Mouse (Mus musculus) lung, adult 18-20 months (tissue): ENCODE data around the gene Prdm8.

Experiments
- DNase-seq, 2 experiments: peaks; one replicate each; pipeline ENCODE4 v3.0.0; 2022; ENCODE audit warnings: mixed read lengths in 2 of 2

The Prdm8 gene

DNA sequence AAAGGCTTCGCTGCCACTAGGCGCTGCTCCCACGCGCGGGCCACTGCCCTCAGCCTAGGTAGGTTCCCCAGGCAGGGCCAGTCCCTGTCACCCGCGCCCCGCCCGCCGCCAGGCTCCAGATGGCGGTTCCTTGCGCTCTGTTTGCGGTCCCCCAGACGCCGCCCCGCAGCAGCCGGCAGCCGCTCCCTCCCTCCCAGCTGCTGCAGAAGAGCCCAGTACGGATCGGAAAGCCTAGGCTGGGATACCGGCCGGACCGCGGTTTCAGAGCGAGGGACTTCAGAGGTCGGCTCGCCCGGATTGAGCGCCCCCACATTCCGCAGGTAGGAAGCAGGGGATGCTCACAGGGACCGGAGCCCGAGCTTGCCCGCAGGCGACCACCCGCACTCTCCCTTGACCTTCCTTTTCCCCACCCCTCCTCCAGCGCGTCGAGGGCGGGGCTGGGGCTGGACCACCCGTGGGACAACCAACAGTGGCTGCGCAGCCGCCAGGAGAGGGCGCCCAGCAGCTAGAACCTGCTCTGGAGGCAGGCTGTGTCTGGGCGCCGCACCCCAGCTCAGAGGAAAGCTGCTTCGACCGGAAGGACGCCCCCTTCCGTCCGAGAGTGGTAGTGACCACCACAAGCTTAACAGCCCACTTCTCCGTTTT, at the start of gene Prdm8:
Prdm8 (plus strand) TSS at position 19 of the 645 bp plus-strand sequence.
- peak; percentile 71 to 84 for DNase-seq

DNA sequence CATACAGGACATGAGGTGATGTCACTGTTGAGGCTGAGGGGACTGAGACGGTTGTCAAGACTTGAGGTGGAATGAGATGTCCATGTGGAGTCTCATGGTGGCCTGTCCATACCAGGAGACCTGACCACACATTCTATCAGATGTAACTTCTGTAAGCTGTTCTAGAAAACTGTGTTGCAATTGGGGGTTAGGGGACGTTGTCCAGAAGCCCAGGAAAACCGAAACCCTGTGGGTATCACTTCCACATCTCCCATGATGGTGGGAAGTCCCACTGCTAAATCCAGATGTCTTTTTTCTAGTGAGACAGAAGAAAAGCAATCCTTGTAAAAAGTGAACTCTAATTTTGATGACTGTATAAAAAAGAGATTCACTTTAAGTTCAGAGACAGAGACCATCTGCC, 39.9 kb upstream of the Prdm8 start:
- no peak for DNase-seq

DNA sequence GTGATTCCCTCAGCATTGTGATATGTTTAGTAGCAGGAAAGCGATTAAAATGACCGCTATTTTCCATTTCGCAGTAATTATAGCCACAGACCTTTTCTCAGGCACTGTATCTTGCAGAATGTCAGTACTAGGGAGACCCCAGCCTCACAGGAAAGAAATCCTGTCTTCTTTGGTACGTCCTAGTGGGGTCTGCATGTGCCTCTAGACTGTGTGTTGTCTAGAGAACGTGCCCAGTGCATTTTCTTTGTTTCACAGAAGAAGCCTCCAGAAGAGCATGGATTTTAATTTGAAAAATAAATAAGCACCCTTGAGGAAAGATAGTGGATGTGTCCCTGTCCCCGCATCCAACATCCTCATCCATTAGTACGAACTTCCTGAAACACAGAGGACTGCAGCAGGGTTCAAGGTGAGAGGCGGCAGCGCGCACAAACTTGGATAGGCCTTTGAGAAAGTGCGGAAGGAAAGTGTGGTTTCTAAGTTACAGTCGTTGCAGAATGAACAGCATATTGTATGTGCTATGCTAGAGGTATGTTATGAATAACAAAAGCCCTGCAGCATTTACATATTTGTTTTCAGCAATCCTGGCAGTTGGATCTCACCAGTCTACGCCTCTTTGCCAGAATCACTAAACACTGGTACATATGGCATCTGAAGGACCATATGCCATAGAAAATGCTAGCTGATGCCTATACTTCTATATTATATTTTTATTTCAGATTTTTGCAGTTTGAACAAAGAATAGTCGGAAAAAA, 28.3 kb upstream of the Prdm8 start:
- DNase-seq: no peak

DNA sequence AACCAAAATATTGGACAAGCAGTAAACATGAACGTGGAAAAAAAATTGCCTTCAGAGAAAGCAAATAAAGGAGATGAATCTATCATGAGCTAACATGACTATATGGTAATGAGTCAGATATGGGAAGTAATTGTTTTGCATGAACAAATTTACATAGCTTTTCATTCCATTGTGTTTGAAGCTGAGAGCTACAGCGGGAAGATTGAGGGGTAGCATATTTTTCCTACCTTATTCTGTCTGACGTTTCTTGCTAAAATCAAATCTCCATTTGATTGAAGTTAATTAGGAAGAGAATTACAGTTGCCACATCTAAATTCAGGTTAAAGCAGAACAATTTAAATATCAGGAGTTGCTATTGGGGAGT, 27.7 kb upstream of the Prdm8 start:
- no peak for DNase-seq

DNA sequence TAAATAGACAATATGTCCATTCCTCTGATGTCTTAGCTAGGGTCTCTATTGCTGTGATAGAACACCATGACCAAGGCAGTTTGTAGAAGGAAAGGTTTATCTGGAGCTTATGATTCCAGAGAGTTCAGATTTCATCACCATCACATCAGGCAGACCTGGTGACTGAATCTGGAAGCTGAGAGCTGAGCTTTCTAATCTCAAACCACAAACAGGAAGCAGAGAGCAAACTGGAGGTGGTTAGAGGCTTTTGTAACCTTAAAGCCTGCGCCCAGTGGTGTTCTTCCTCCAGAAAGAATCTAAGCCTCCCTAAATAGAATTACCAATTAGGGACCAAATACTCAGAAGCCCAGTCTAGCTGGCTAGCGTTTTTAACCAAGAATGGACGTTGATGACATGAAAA, 20.1 kb upstream of the Prdm8 start:
- no peak for DNase-seq

DNA sequence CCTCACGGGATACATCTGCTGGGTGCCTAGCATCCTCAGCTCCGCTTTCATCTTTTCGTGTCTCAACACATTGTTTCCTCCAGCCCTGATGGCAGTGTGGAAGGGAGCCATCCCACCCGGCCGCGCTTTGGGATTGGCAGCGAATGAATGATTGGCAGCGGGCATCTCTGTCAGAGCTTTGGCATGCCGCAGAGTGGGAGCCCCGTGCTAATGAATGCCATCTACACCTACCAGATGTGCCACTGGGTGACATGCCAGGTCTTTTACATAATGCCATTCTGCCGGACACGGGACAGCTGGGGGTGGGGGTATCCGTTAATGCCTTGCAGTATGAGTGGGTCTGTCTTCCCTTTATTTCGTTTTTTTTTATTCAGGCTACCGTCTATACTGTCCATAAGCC, 882 bp upstream of the Prdm8 start:
- DNase-seq: no peak

DNA sequence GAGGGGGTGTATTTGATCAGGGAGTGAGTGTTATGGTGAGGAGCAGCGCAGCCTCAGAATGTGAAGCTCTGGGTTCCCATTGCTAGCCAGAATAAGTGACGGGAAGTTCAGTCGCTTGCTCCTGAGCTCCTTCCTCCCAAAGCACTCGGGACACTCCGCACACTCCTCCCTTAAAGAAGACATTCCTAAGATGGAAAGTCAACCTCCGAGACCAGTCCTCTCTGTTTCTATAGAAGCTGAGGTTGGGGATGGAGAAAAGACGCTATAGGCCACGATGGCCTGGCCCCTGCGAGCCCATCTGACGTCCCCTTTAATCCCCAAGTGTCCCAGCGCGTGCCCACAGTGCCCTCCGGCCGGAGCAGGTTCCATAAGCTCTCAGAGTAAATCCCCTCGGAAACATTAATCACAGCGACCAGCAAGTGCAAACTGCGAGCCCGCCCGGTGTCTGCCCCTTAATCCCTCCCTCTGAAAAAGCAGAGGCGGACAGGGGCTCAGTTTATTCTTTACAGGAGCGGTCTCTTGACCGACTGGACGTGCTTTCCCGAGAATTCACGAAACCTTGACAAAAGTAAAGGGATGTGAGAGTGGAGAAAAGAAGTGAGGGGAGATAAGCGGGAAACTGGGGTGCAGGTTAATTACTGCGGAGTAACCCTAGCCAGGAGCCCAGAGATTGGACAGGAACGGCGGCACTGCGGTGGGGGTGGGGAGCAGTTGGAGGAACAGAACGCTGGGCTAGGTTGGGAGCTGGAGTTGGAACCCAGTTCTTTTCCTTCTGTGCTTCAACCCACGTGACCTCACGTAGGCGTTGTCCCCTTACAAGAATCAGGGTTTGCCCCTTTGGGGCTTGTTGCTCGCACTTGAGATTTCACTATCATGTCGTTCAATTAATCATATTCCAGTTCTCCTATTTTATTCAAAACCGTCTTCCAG, 1.6 kb downstream of the Prdm8 start:
- no peak for DNase-seq

DNA sequence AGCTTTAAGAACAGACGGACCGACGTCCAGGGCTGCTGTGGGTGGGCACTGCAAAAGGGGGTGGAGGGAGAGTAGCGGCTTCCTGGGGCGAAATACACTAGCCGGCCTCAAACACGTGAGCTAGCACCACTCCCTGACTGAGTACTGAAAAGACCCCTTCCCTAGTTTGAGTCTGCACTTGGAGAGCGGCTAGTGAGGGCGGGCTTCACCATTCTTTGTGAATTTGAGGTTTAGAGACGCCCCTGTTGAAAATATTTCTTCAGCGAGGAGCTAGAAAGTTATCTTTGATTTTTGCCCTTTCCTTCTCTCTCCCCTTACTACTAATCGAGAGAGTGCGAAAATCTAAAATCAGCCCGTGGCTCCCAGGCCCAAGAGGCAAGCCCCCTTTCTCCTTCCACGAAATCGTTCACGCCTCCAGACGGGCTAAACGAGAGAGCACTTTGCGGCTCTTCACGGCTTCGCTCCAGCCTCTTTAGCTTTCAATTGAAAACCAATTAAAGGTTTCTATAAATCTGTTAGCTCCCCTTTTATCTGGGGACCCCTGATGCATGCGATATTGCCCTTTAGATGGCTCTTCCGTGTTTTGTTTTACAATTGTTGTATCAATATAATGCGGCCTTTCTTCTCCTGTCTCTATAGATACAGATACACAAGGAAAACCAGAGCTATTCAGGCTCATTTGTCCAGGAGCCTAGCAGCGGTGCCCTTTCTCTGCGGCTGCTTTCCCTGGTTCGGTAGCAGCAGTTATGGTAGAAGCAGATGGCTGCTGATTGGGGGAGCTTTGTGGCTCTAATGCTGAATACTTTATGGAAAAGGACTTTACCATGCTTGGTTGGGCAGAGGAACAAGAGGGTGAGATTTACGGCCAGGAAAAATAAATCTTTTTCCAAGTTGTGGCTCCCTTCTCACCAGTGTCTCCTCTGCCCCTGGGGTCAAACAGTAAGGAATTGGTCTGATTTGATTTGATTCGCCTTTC, 2.7 kb downstream of the Prdm8 start:
- DNase-seq: no peak

DNA sequence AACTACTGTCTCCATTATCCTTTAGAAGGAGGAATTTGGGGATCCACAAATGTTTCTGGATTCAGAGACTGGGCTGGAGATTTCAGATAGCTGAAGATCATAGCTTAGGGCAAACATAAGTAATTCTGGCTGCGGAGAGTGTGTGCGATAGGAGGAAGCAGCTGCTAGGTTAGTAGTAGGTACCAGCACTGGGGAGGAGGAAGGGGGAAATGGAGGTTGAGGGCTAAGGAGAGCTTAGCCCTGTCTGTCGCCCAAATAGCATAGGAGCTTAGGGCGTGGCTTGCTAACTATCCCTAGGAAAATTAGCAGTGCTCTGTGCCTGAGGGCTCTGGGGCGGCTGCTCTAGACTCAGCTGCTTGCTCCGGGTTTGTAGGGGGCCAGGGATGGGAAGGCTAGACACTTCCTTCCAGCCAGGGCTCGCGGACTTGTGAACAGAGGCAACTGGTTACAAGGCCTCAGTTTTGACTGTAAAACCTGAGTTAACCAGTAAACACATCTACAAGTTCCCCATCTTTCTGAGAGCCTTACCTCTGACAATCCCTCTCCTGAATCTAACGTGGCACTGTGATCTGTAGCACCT, 4.7 kb downstream of the Prdm8 start:
- DNase-seq: no peak

DNA sequence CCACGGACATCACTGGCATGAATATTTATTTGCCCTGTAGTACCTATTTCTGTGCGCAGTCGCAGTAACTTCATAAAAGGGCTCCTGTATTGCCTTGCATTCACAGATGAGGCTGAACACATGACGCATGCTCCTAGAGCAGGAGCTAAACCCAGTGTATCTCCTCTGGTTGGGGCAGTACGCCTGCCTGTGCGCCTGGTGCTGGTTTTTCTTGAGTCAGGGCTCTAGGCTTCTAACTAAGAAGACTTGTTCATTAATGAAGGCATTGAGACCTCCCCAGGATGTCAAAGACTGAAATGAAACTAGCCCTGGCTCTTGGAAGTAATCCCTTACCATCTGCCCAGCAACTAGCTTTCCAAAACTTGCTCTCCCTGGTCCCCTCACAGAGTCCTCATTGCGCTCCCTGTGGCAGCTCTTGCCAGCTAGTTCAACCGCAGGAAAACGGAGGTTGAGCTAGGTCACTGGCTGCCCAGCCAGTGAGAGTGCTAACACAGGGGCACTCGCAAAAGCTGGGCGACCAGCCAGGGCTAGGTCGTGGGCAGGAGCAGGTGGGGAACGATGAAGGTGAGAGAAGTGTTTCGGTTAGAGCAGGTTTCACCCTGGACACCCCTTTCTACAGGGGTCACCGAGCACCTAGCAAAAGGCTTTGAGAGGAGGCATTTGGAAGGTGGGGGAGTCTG, 5.6 kb downstream of the Prdm8 start:
- no peak for DNase-seq

DNA sequence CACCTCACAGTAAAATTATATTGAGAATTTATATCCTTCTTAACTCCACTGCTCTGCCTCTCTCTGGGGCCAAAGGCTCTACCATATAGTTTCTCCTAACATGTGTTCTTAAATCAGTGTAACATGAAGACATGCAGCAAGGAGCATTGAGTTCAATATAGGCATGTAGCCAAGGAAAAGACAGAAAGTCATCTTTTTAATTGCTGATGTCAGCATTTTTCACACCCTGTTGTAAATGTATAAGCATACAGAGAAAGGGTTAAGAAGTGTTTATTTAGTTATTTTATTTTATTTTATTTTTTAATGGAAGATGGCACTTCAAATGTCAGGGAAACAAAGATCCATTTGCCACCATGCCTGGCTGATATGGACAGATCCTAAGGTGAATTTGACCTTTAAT, 6.7 kb downstream of the Prdm8 start:
- no peak for DNase-seq

DNA sequence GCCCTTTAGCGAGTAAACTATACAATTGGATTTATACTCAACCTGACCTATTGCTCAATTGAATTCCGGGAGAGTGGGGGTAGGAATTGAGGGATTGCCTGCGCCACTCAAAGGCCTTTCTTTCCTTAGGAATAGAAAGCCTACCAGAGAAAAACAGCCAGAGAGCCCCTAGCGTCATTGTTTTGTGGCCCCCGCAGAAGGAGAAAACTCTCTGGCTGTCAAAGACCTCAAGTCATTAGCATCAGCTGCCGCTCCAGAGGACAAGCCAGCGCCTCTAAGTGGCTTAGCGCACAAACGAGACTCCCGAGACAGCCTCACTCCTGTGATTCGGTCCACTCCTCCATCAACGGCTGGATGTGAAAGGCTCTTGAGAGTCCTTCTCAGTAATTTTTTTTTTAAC, 12.6 kb downstream of the Prdm8 start:
- DNase-seq: no peak

DNA sequence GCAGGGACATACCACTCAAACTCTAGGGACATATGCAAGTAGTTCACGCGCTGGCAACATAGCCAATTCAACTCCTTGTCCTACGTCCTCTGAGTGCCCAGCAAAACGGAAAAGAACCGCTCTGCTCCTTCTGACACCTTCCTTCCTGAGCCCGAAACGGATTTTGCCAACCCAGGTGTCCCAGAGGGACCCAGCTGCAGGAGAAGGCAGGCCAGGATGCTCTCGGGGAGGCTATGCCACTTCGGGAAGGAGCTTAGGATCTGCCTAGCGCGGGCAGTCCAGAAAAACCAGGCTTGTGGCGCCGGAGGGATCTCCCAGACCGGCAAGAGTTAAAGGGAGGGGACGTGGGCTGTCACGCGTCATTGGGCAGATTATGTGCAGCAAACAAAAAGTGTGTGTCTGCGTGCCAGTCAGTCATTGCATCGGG, 13.5 kb downstream of the Prdm8 start:
- no peak for DNase-seq

DNA sequence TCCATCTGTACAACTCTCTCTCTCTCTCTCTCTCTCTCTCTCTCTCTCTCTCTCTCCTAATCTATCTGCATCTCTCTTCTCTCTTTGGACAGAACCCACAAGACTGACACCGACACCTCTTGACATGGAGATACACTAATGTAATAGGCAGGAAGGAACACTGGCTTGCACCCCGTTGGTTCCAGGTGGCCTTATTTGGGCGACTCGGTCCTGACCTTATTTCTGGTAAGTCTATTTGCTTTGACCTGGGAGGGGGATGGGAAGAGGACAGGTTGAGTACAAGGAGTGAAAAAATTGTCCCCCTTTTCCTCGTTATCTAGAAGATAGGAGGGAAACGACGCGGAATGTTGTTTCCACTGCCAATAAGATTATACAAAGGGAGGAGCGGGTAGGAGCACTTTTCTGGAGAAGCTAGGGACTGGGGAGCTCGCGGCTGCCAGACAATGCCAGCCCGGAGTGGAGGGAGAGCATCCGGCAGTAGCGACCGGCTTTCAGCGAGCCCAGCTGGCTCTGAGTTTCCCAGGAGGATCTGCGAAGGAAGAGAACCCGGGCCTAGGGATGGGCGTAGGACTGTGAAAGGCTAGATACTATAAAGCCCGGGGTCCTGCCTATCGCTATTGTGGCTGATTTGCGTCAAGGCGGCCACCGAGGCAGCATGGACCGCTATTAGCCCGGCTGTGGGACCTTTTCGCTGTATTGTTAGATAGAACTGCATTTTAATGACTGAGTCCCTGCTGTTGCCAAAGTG, 14.1 kb downstream of the Prdm8 start:
- DNase-seq: no peak

DNA sequence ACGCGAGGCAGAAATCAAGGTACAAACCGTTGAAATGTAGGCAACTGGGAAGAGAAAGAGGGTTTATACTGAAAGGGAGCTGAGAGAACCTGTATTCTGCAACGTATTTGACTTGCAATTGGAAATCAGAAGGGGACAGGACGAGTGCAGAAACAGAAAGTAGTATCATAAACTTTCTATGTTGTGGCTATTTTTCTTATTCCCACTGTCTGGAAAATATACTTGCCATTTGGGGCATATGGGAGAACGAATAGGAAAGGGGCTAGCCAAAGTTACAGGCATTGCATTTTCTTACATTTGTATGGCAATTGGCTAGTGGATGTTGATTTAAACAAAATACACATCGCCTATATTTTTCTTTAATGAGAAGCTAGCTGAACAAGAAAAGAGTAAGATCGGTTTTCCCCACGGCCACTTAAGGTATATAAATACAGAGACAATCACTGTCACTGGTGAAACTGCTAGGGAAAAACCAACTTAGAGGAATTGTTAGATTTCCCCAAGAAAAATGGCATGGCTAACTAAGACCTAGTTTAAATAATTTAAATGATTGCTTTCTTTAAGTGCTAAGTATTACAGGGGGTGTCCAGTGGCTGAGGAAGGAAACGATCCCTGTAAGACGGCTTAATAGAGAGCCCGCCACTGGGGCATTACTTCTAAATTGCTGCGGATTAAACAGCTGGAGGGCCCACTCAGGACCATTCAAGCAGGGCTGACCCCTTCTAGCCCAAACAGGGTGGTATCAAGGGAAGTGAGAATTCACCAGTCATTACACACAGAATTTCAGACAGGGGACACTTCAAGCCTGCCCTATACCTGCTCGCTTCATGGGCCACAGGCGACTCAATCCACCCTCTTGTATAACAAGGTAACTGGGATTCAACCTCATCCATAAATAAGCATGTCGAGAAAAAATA, 14.9 kb downstream of the Prdm8 start:
- no peak for DNase-seq

DNA sequence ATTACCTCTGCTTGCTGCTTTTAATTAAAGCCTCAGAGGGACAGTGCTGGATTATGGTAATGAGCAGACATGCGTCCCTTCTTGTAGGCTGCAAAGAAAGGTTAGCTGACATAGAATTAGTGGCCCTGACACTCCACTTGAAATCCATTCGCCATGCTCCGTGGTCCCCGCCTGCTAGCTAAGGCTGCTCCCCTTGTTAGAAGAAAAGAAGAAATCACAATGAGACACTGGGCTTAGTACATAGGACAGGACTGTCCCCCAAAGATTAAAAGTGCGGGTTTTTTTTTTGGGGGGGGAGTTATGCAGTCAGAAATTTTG, 15.6 kb downstream of the Prdm8 start:
- DNase-seq: no peak

DNA sequence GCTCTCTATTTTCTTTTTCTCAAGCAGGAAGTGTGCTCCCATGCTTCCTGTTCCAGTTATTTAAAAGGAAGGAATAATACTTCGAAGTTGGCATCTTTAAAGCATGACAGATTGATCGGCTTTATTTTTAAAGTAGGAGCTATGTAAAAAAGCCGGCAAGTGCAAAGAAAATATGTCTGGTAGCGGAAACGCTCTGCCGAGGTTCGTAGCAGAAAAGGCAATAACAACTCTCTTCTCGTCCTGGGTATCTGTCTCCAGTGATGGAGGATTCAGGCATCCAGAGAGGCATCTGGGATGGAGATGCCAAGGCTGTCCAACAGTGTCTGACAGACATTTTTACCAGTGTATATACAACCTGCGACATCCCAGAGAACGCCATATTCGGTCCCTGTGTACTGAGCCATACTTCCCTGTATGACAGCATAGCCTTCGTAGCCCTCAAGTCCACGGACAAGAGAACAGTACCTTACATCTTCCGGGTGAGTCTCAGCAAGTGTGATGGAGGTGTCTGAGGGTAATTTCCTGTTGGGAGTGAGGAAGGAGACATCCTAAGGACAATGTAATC, 16.1 kb downstream of the Prdm8 start:
- DNase-seq: no peak

DNA sequence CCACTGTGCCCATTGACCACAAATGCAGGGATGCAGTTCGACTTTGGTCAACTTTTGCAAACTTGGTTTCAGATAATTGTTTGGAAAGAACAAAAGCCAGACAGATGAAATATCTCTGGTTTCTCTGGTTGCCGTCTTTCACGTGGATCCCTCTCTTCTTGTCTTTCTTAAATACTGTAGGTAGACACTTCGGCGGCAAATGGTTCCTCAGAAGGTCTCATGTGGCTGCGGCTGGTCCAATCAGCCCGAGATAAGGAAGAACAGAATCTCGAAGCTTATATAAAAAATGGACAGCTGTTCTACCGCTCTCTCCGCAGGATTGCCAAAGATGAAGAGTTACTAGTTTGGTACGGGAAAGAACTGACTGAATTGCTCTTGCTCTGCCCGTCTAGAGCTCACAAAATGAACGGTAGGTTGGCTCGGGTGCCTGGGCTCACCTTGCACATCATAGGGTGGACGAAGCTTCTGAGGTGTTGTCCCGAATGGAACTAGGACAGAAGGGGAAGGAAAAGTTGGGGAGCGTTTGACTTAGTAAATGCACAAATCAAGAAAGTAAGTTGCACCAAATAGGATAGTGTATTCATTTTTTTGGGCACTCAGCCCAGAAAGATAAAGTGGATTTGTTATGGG, 17.4 kb downstream of the Prdm8 start:
- DNase-seq: no peak
